Mouse (Mus musculus) cortical plate, adult 2 months (tissue): ENCODE measurements at regions not wholly inside any gene's neighbourhood (a gene's known extent, or its start where the extent isn't known, plus 50 kb on each side); places are given as distances from the start of the nearest gene placed in this dataset.

ENCODE experiments used
- CTCF ChIP-seq: fragments of 200-500 bp; IDR thresholded peaks from 2 replicates; pipeline ENCODE4 v1.5.1; 2011; ENCODE audit warnings: mild to moderate bottlenecking, control low read depth, low read length; ENCODE audit not compliant: insufficient read depth; ENCODE audit errors: extremely low read depth
- POLR2A ChIP-seq: fragments of 200-500 bp; IDR thresholded peaks from 2 replicates; pipeline ENCODE4 v1.6.1; 2011; ENCODE audit warnings: mild to moderate bottlenecking, low read length, control low read depth; ENCODE audit not compliant: insufficient read depth; ENCODE audit errors: extremely low read depth

- TF ChIP-seq CTCF (no peak), POLR2A (no peak)
Measured at GRCm38 (mm10) chr8:26635701-26636100, 341.4 kb upstream of the Zfp703 start.
